Mouse (Mus musculus): ENCODE data around the gene Inpp5k. TPM values are rescaled to one million over a fixed set of nuclear protein-coding genes. Genes with fewer than 3 reads are reported as not detected.

Gene Inpp5k
- total and polyA plus RNA-seq, 2 experiments from 2014 or later: 43.7 to 50.0 TPM

DNA sequence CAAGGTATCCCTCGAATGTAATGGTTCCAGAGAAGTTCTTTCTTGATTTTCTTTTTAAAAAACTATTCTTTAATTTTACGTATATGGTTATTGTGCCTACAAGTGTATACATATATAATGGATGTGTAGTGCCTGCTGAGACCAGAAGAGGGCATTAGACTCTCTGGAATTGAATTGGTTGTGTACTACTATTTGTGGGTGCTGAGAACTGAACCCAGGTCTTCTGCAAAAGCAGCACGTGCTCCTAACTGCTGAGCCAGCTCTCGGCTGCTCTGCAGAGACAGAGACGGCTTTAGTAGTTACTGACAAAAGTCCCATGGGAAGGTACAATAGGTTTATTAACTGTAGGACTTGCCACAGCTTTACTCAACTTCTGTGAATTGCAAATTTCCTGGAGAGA is 53.7 kb downstream of the Inpp5k start:
- no peak for DNase-seq (ENCODE audit: low spot score)
- WGBS: 91% methylated on average over 5 of the region's 5 CpGs
- Histone ChIP-seq H3K27me3 (ENCODE audit: insufficient read depth, low read length) (no peaks in the 10 kb centered on the region), H3K4me1 (ENCODE audit: insufficient read depth, low read length) (peaks cover 10% of the 10 kb centered on the region), H3K27ac (ENCODE audit: low read depth, low read length) (no peak overlapping the region), H3K4me3 (ENCODE audit: low read depth, low read length) (no peak overlapping the region), H3K9me3 (ENCODE audit: low read length) (no peaks in the 10 kb centered on the region), H3K9ac (replicated peaks; ENCODE audit: low read length, poor library complexity, severe bottlenecking) (no peak overlapping the region), H3K36me3 (ENCODE audit: insufficient read depth, low read length) (no peaks in the 10 kb centered on the region), H3K4me2 (ENCODE audit: low read depth, low read length, poor library complexity, severe bottlenecking) (no peak overlapping the region)
- no peak for ATAC-seq (ENCODE audit: low FRiP score)
- 0 out of 2 replicates have a peak, but pooled peaks have one; percentile 14 for TF ChIP-seq CTCF (IDR thresholded peaks at IDR 0.05)

DNA sequence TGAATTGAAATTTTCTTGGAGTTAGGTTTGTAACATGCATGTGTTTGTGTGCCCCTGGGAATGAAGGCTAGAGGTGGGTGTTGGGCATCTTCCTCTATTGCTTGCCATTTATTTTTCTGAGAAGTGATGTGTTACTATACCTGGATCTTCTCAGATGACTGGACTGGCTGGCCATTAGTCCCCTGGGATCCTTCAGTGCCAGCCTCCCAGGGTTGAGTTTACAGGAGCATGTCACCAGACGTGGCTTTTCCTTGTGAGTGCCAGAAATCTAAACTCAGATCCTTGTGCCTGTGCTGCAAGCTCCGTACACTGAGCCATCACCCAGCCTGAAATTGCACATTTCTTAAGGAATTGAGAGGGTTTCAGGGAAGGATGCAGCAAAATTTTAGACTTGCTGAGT is 54.2 kb downstream of the Inpp5k start:
- WGBS: 80% methylated on average over 2 of the region's 2 CpGs
- no peak for ATAC-seq (ENCODE audit: low FRiP score)
- no peak overlapping the region for H3K27ac ChIP-seq (ENCODE audit: low read depth, low read length)
- no peak for DNase-seq (ENCODE audit: low spot score)
- no peak overlapping the region for H3K9ac ChIP-seq (replicated peaks; ENCODE audit: low read length, poor library complexity, severe bottlenecking)
- no peaks in the 10 kb centered on the region for H3K9me3 ChIP-seq (ENCODE audit: low read length)
- peaks cover 10% of the 10 kb centered on the region for H3K4me1 ChIP-seq (ENCODE audit: insufficient read depth, low read length)
- no peak overlapping the region for H3K4me2 ChIP-seq (ENCODE audit: low read depth, low read length, poor library complexity, severe bottlenecking)
- no peaks in the 10 kb centered on the region for H3K27me3 ChIP-seq (ENCODE audit: insufficient read depth, low read length)
- TF ChIP-seq CTCF (IDR thresholded peaks at IDR 0.05): no peak
- no peaks in the 10 kb centered on the region for H3K36me3 ChIP-seq (ENCODE audit: insufficient read depth, low read length)
- no peak overlapping the region for H3K4me3 ChIP-seq (ENCODE audit: low read depth, low read length)

DNA sequence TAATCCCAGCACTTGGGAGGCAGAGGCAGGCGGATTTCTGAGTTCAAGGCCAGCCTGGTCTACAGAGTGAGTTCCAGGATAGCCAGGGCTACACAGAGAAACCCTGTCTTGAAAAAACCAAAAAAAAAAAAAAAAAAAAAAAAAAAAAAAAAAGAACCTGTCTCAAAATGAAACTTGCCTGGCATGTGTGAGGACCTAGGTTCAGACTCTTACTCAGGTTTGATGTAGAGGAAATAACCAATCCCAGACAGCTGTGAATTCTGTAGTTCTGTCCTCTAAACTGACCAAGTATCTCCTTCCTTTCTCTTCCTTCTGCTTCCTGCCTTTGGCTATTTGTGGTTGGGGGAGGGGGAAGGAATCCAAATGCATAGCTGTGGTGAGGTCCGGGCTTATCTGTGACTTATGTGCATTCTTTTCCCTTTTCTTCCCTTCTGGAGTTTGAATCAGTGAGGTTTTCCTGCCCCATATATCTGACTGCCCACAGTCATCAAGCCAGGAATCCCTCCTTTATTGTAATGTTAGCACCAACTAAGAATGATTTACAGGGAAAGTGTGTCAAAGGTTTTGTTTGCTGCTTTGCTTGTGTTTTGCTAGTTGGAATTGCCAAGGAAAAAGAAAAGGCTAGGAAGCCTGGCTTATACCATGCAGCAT is 56.7 kb downstream of the Inpp5k start:
- H3K27me3 ChIP-seq (ENCODE audit: insufficient read depth, low read length): no peaks in the 10 kb centered on the region
- DNase-seq (ENCODE audit: low spot score) (no peak), ATAC-seq (ENCODE audit: low FRiP score) (no peak)
- no peak overlapping the region for H3K4me2 ChIP-seq (ENCODE audit: low read depth, low read length, poor library complexity, severe bottlenecking)
- 88% methylated on average over 2 of the region's 2 CpGs for WGBS
- H3K9ac ChIP-seq (replicated peaks; ENCODE audit: low read length, poor library complexity, severe bottlenecking): no peak overlapping the region
- peaks cover 8% of the 10 kb centered on the region; the same call in 1 of the 2 replicates for H3K36me3 ChIP-seq (ENCODE audit: insufficient read depth, low read length)
- no peak overlapping the region for H3K27ac ChIP-seq (ENCODE audit: low read depth, low read length)
- no peaks in the 10 kb centered on the region for H3K4me1 ChIP-seq (ENCODE audit: insufficient read depth, low read length)
- TF ChIP-seq CTCF (IDR thresholded peaks at IDR 0.05): no peak
- no peak overlapping the region for H3K4me3 ChIP-seq (ENCODE audit: low read depth, low read length)
- no peaks in the 10 kb centered on the region for H3K9me3 ChIP-seq (ENCODE audit: low read length)

DNA sequence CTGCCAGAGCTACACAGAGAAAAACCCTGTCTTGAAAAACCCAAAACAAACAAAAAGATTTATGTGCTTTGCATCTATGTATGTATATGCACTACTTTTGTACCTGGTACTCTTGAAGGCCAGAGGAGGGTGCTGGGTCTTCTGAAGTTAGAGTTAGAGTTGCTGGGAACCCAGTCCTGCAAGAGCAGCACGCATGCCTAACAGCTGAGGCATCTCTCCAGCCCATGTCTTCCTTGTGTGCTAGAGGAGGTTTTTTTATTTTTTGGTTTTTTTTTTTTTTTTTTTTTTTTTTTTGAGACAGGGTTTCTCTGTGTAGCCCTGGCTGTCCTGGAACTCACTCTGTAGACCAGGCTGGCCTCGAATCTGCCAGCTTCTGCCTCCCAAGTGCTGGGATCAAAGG is 57.3 kb downstream of the Inpp5k start:
- no peak for TF ChIP-seq CTCF (IDR thresholded peaks at IDR 0.05)
- WGBS: 98% methylated on average over 2 of the region's 2 CpGs
- Histone ChIP-seq H3K27me3 (ENCODE audit: insufficient read depth, low read length) (no peaks in the 10 kb centered on the region), H3K4me2 (ENCODE audit: low read depth, low read length, poor library complexity, severe bottlenecking) (no peak overlapping the region), H3K9ac (replicated peaks; ENCODE audit: low read length, poor library complexity, severe bottlenecking) (no peak overlapping the region), H3K9me3 (ENCODE audit: low read length) (no peaks in the 10 kb centered on the region), H3K36me3 (ENCODE audit: insufficient read depth, low read length) (peaks cover 11% of the 10 kb centered on the region; the same call in 1 of the 2 replicates), H3K27ac (ENCODE audit: low read depth, low read length) (no peak overlapping the region), H3K4me3 (ENCODE audit: low read depth, low read length) (no peak overlapping the region), H3K4me1 (ENCODE audit: insufficient read depth, low read length) (no peaks in the 10 kb centered on the region)
- ATAC-seq (ENCODE audit: low FRiP score) (no peak), DNase-seq (ENCODE audit: low spot score) (no peak)

DNA sequence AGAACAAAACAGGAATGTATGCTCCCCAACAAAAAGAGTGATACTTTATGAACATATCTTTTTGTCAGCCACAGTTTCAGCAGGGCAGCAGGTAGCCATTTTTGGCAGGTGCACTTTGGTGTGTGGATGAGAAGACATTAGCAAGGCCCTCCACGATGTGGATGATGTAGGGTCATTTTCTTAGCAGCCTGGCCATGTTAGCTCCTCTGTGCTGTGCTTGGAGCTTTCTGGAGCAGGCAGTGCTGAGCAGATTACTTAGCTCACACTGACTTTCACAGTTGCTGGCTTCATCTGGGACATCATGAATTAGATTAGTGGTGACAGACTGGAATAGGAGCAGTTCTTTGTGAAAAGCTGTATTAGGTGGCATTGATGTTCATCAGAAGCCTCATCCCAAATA is 59.2 kb downstream of the Inpp5k start:
- Histone ChIP-seq H3K36me3 (ENCODE audit: insufficient read depth, low read length) (peaks cover 19% of the 10 kb centered on the region), H3K27me3 (ENCODE audit: insufficient read depth, low read length) (no peaks in the 10 kb centered on the region), H3K9ac (replicated peaks; ENCODE audit: low read length, poor library complexity, severe bottlenecking) (no peak overlapping the region), H3K27ac (ENCODE audit: low read depth, low read length) (no peak overlapping the region), H3K4me1 (ENCODE audit: insufficient read depth, low read length) (no peaks in the 10 kb centered on the region), H3K4me2 (ENCODE audit: low read depth, low read length, poor library complexity, severe bottlenecking) (no peak overlapping the region), H3K9me3 (ENCODE audit: low read length) (no peaks in the 10 kb centered on the region), H3K4me3 (ENCODE audit: low read depth, low read length) (no peak overlapping the region)
- DNase-seq (ENCODE audit: low spot score) (no peak), ATAC-seq (ENCODE audit: low FRiP score) (no peak)
- no peak for TF ChIP-seq CTCF (IDR thresholded peaks at IDR 0.05)
- WGBS: 95% methylated on average over 1 of the region's 1 CpGs

DNA sequence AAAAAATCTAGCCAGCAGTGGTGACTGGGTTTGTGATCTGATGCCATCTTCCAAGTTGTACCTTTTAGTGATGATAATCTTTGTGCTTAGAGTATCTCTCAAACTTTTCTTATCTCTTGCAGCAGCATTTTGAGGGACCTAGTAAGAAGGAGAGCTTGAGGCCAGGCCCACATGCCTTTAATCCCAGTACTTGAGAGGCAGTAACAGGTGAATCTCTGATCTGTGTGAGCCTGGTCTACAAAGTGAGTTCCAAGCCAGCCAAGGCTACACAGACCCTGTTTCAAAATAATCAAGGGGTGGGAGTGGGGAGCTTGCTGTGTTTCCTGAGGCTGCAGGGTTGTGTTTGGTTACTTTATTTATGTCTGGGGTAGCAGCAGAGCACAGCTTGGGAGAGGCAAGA is 60.3 kb downstream of the Inpp5k start:
- no peak for DNase-seq (ENCODE audit: low spot score)
- no peak overlapping the region for H3K27ac ChIP-seq (ENCODE audit: low read depth, low read length)
- H3K9me3 ChIP-seq (ENCODE audit: low read length): no peaks in the 10 kb centered on the region
- no peak for TF ChIP-seq CTCF (IDR thresholded peaks at IDR 0.05)
- H3K4me1 ChIP-seq (ENCODE audit: insufficient read depth, low read length): no peaks in the 10 kb centered on the region
- H3K4me2 ChIP-seq (ENCODE audit: low read depth, low read length, poor library complexity, severe bottlenecking): no peak overlapping the region
- peaks cover 19% of the 10 kb centered on the region for H3K36me3 ChIP-seq (ENCODE audit: insufficient read depth, low read length)
- H3K4me3 ChIP-seq (ENCODE audit: low read depth, low read length): no peak overlapping the region
- H3K27me3 ChIP-seq (ENCODE audit: insufficient read depth, low read length): no peaks in the 10 kb centered on the region
- no peak for ATAC-seq (ENCODE audit: low FRiP score)
- no peak overlapping the region for H3K9ac ChIP-seq (replicated peaks; ENCODE audit: low read length, poor library complexity, severe bottlenecking)
